Mouse (Mus musculus) spleen, embryonic (tissue): ENCODE results near the gene Dot1l.

Experiments
- CTCF ChIA-PET: fragments of 350-600 bp; sonication (Branson Sonifier 250); formaldehyde crosslinking; loops from one replicate; lab custom pipeline; 2022; lab: Charles Lee

The Dot1l gene

DNA sequence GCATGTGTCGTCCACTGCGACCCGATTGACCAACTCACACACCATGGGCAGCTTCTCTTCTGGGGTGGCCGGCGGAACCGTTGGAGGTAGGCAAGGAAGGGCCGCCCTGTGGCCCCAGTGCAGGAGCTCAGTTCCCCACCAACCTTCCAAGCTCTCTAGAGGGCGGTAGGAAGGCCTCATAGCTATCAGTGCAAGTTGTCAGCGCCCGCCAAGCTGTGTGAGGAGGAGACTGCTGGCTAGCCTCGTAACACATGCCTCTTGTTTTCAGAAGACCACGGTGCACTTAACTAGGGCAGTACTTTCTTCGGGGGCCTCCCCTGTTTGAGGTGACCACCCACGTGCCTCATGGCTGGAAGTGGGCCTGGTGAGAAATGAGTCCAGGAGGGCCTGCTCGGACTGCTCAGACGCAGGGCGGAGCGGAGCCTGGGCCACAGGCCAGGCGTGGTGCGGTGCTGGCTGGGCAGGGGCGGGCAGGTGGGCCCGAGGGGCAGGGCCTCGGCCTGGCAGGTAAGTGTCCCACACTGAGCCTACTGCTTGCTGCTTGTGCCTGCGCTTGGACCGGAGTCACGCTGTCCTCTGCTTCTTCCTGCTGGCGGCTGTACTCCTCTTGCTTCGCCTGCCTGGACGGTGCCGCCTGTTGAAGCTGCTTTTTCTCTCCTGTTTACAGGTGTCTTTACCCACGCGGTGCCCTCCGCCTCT is 36.6 kb downstream of the Dot1l start:
- CTCF ChIA-PET, result no interaction called here

DNA sequence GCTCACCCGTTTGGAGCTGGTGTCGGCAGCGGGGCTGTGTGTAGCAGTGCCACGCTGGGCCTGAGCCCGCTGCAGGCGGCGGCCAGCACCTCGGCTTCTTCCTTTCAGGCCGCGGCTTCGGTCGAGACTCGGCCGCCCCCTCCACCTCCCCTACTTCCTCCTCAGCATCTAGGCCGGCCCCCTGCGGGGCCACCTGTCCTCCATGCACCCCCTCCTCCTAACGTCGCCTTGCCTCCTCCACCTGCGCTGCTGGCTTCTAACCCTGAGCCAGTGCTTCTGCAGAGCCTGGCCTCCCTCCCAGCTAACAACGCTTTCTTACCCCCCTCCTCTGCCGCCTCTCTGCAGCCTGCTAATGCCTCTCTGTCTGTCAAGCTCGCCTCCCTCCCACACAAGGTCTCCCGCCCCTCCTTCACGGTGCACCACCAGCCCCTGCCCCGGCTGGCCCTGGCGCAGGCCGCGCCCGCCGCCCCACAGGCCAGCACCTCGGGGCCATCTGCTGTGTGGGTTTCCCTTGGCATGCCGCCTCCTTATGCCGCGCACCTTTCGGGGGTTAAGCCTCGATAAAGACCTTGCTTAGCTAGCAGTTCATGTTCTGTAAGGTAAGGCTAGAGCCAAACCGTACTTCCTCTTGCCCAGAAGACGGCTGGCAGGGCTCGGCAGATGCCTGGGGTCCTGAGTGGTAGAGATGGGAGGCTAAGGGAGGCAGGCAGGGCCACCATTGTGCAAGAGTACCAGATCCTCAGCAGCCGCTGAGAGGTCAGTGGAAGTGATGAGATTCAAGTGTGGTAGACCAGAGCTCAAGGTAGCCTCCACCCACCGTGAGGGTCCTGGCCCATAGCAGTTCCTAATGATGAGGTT is 37.4 kb downstream of the Dot1l start:
- CTCF ChIA-PET, result interaction anchor here (0.5 to 1.0 kb wide), 2 partner anchors 13 to 15 kb away, joined by 3 read pairs; partner anchors contain the start of gene Amh

DNA sequence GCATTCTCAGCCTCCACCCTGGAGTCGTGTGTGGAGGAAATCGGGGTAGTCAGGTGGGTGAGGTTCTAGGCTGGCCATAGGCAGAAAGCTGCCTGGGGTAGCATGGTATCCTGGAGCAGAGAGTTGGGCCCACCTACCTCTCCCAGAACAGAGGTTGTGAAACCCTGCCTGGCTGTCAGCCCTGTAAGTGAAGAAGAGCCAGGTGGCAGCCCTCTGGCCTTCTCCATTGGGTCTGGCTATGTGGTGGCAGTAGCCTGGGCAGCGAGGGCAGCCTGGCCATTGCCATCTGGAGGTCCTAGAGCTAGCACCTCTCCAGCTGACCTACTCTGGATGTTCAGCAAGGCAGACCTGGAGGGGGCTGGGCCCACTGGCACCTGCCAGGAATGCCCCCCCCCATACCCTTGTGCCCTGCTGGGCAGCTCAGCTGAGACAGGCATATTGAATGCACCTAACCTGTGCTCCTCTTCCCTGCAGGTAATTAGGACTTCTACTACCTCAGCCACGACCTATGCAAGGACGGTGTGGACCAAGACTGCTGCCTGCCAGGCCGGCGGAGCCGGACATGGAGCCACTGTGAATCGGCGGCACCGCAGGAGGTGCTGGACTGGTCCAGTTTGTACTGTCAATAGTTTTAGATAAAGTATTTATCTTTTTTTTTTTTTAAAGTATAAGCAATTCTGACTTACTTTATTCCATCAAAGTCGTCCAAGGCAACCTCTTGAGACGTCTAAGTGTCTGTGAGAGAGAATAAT is 38.2 kb downstream of the Dot1l start:
- CTCF ChIA-PET, result interaction anchor here (1.0 kb wide), 1 partner anchor 14 kb away, joined by 3 read pairs; no protein-coding TSS in a partner anchor

DNA sequence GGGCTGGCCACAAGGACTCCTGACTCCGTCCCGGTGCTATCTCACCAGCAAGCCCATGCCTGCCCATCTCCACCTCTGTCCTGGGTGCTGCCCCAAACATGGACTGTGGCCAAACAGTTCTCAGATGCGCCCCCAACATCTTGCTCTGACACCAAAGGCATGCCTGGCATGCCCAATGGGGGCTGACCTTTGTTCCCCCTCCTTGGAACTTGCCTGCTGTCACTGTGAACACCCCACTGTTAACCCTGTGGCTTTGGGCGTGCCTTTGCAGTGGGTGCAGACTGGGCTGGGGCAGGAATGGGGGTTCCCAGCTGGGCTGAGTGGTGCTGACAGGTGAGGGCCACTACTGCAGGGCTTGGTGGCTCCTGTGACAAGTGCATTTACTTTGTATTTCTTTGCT is 38.8 kb downstream of the Dot1l start:
- CTCF ChIA-PET, result no interaction called here

DNA sequence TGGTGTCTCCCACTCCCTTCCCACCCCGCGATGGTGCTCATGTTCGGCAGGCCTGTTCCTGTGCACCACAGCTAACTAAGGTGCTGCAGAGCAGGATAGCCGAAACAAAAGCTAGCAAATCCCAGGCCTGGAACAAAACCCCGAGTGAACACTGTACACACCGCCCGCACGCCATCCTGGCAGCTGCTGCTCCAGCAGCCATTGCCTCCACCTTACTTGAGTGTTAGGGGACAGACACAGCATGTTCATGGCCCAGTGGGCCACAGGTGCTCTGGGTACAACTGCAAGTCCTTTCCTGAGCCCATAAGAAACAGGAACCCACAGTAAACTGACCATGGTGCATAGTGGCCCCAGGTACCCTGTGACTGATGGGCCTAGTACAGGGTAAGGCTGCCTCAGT is 39.7 kb downstream of the Dot1l start:
- CTCF ChIA-PET, result no interaction called here

DNA sequence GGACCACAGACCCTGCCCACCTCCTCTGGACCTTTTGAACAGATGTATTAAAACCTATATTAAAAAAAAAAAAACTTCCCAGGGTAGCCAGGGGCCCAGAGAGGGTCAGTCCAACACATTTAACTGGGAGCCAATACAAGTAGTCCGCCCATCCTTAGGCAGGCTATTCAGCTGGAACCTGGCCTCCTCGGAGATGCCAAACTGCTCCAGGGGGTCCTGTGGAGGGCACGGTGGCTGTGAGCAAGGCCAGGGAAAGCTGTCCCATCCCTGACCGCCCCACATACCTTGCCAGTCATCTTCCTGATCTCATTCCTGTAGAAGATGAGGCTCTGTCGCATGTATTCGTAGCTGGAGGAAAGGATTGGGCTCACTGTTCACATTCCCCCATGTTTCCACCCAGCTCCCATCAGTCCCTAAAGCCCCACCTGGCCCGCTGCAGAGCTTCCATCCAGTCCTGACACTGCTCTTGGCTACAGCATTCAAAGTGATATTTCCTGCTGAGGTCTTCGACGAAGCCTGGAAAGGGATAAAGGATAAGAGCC is 41.4 kb downstream of the Dot1l start:
- CTCF ChIA-PET, result interaction anchor here (0.6 kb wide), 1 partner anchor 686 kb away, joined by 3 read pairs; no protein-coding TSS in a partner anchor

DNA sequence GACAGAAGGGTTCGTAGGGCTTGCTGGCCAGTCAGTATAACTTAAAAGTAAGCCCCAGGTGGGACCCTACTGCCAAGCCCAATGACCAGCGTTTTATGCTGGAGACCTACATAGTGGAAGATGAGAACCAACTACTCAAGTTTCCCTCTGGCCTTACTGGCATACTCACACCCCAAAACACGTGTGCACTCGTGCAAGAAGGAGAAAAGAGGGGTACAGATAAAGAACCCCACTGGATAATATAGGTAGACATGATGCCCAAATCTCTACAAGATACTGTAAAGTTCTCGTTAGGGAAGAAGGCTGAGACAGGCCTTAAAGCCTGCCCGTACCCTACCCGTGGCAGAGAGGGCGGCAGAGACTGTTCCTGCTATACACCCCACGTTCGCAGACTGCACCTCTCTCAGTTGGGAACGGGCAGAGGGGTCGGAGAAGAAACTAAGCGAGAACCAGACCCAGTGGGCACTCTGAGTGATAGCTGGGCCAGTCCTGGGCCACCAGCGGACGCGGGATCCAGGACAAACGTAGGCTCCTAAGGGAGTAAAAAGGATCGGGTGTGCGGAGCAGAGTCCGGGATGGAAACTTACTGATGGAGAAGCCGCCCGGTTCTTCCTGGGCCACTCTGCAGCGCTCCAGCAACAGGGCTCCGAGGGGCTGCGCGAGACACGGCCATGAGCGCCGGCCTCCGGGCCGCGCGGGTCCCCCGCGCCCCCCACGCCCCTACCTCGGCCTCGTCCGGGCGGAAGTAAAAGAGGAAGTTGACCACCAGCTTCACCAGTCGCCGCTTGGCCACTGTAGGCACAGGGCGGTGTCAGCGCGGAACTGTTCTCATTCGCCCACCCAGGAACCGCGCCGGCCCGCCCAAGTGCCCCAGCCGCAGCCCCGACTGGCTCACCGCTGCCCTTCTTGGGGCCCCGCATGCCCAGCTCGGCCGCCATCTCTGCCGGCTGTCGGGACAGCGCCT is 42.5 kb downstream of the Dot1l start:
- CTCF ChIA-PET, result no interaction called here

DNA sequence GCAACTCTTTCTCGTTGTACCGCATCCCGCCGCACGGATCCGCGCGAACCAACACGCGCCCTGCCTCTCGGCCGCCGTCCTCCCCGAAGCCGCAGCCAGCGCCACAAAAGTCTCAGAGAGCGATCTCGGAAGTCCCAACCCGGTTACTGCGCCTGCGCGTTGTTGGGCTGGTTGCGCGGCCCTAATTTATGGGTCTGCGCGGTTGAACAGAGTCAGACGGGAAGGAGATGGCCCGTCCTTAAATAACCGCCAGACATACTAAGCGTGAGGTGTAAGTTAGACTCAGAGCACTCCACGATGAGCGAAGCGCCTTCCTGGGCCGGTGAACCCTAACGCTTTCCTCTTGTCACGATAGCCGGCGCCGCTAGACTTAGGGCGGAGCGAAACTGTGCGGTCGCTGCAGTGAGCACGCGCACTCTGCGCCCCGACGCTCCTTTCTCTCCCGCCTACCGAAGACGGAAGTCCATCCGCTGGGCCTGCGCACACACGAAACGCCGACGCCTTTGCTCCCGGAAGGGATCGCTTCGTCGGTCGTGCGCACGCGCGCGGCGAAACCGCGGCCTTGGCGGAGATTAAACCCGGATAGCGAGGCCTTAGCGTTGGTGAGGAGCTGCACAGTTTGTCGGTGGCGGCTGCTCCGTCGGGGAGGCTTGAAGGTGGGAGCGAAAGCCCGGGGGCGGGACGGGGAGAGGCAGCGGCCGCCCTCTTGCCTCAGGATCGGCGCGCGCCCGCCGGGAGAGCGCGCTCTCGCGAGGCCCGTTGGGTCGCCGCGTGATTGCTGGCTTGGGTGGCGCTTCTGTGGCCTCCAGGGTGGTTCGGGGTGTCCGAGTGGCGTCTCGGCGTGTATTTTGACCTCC is 43.4 kb downstream of the Dot1l start, which contains the start of the genes Sf3a2 and Plekhj1:
Sf3a2 (plus strand) TSS at position 49 of the 857 bp plus-strand sequence.
Plekhj1 (minus strand) TSS at position 477 of the 857 bp plus-strand sequence.
- CTCF ChIA-PET, result no interaction called here

DNA sequence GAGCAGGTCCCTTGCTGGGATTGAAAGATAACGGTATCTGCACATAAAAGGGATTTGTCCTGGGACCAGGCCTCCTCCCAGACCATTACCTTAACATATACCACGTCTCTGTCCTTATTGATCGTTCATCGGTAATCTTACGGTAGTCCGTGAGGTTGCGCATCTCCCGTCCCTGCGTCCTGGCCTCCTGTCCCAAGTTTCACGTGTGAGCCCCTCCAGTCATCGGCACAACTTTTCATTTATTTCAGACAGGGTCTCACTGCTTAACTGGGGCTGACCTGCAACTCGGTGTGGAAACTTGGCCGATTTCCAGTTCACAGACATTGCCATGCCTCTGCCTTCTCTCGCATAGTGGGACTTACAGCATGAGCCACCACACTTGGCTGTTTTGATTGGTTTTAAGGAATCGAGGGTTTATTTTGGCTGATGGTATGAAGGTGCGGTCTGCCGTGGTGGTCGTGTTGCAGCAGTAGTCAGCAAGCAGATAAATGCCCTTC is 44.1 kb downstream of the Dot1l start:
- CTCF ChIA-PET, result interaction anchor here (0.9 kb wide), 1 partner anchor 23 kb away, joined by 3 read pairs; no protein-coding TSS in a partner anchor

DNA sequence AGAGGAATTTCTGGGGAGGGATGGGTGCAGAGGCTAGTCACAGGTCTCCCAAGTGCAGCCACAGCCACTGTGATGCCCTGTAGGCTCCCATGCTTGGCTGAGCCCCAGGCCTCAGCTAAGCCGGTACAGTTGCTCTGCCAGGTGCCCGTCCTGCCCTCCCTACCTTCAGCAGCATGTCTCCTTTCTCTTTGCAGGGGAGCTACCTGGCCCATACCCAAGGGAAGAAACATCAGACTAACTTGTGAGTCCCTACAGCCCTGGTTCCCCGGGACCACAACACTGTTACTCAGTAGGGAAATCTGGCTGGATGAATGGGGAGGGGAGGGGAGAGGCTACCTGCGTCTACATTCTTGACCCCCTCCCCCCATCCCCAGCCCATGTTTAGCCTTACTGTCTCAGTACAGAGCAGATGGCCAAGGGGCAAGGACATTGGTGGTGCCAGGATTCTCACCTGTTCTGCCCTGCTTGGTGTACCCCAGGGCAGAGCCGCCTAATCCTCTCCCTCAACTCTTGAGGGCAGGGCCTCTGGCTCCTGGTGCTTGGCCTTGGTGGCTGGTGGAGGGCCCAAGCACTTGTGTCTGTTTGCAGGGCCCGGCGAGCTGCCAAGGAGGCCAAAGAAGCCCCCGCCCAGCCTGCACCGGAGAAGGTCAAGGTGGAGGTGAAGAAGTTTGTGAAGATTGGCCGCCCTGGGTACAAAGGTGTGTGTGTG is 47.4 kb downstream of the Dot1l start:
- CTCF ChIA-PET, result no interaction called here

DNA sequence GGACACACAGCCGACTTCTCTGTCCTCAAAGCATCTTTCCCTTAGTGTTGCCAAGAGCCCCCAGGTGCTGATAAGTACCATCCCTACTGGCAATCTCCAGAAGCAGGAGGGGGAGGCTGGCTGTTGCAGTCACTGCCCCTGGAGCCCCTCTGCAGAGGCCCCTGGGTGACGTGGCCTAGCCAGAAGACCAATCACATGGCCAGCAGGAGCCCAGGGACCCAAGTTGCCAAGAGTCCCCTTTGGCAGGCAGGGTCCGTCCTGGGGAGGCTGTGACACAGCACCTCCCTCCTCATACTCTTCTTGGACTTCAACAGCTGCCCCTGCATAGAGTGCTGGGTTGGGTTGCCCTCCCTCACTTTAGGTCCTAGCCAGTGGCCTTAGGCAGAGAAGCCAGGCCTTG is 48.0 kb downstream of the Dot1l start:
- CTCF ChIA-PET, result no interaction called here

DNA sequence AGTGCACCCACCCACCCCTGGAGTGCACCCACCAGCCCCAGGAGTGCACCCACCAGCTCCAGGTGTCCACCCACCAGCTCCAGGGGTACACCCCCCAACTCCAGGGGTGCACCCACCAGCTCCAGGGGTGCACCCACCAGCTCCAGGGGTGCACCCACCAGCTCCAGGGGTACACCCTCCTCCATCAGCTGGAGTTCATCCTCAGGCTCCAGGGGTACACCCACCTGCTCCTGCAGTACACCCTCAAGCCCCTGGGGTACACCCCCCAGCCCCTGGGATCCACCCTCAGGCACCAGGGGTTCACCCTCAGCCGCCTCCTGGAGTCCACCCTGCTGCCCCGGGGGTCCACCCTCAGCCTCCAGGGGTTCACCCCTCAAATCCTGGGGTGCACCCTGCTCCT is 49.3 kb downstream of the Dot1l start:
- CTCF ChIA-PET, result interaction anchor here (1.1 kb wide), 1 partner anchor 62 kb away, joined by 4 read pairs; no protein-coding TSS in a partner anchor

DNA sequence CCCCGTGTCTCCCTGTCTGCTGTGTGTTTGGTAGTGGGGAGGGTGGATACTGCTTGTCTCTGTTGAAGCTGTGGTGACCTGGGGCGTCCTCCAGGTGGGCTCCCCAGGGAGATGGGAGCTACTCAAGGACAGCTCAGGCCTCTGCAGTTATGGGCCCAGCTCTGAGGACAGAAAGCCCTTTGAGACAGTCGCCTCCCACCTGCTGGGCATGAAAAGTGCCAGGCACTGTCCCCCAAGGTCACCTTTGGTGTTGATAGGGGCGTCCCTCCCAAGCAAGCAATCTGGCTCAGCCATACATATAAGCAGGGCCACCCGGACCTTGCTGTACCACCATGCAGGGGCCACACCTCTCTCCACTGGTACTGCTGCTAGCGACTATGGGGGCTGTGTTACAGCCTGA is 49.9 kb downstream of the Dot1l start, which contains the start of gene Amh:
Amh (plus strand) TSS at position 328 of the 400 bp plus-strand sequence.
- CTCF ChIA-PET, result interaction anchor here (0.6 to 1.1 kb wide), 4 partner anchors 12 to 329 kb away, joined by 3 to 4 read pairs (median 3); no protein-coding TSS in a partner anchor

DNA sequence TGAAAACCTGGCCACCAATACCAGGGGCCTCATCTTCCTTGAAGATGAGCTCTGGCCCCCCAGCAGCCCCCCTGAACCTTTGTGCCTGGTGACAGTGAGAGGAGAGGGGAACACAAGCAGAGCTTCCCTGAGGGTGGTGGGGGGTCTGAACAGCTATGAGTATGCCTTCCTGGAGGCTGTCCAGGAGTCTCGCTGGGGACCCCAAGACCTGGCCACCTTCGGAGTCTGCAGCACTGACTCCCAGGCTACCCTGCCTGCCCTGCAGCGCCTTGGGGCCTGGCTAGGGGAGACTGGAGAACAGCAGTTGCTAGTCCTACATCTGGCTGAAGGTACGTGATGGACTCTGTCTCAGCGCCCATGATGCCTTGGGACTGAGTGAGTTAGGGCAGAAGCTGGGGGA is 50.3 kb downstream of the Dot1l start:
- CTCF ChIA-PET, result interaction anchor here (0.6 to 1.1 kb wide), 4 partner anchors 13 to 329 kb away, joined by 3 to 4 read pairs (median 3); no protein-coding TSS in a partner anchor

DNA sequence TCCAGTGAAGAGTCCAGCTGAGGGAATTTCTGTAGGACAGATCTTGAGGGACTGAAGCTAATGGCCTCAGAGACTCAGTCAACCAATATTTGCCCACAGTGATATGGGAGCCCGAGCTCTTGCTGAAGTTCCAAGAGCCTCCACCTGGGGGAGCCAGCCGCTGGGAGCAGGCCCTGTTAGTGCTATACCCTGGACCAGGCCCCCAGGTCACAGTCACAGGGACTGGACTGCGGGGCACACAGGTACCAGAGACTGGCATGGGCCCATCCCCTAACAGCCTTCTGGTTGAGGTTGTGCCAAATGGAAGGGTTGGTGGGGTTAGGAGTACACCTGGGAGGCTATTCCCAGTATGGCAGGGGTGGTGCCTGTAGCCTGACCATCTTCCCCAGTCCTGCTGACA is 50.9 kb downstream of the Dot1l start:
- CTCF ChIA-PET, result no interaction called here

DNA sequence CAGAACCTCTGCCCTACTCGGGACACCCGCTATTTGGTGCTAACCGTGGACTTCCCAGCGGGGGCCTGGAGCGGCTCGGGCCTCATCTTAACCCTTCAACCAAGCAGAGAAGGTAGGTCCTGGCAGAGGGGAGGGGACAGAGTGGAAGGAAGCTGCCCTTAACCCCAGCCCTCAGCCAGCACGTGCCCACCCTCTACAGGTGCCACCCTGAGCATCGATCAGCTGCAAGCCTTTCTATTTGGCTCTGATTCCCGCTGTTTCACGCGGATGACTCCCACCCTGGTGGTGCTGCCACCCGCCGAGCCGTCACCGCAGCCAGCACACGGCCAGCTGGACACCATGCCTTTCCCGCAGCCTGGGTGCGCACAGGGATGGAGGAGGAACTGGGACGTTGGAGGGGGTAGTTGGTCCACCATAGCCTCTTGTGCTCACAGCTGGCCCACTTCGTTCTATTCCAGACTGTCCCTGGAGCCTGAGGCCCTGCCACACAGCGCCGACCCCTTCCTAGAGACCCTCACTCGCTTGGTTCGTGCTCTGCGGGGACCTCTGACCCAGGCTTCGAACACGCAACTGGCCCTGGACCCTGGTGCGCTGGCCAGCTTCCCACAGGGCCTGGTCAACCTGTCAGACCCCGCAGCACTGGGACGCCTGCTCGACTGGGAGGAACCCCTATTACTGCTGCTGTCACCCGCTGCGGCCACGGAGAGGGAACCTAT is 51.5 kb downstream of the Dot1l start:
- CTCF ChIA-PET, result interaction anchor here (1.4 kb wide), 1 partner anchor 14 kb away, joined by 3 read pairs; no protein-coding TSS in a partner anchor

DNA sequence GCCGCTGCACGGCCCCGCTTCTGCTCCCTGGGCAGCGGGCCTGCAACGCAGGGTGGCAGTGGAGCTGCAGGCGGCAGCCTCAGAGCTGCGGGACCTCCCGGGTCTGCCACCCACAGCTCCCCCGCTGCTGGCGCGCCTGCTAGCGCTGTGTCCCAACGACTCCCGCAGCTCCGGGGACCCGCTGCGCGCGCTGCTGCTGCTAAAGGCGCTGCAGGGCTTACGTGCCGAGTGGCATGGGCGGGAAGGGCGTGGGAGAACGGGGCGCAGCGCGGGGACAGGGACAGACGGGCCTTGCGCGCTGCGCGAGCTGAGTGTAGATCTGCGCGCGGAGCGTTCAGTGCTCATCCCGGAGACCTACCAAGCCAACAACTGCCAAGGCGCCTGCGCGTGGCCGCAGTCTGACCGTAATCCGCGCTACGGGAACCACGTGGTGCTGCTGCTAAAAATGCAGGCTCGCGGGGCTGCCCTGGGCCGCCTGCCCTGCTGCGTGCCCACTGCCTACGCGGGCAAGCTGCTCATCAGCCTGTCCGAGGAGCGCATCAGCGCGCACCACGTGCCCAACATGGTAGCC is 52.1 kb downstream of the Dot1l start:
- CTCF ChIA-PET, result interaction anchor here (0.5 to 1.4 kb wide), 2 partner anchors 14 to 124 kb away, joined by 3 read pairs; no protein-coding TSS in a partner anchor
